Mouse (Mus musculus) C2C12 (cell line): ENCODE results near the gene Nemp1.

Experiments
- CTCF ChIP-seq: IDR thresholded peaks from one replicate; pipeline ENCODE4 v1.5.1; 2011; ENCODE audit not compliant: control insufficient read depth, insufficient read depth, insufficient read length
- MAX ChIP-seq: IDR thresholded peaks from one replicate; pipeline ENCODE4 v1.6.1; 2011; ENCODE audit warnings: mild to moderate bottlenecking, control low read depth
- USF1 ChIP-seq: IDR thresholded peaks from one replicate; pipeline ENCODE4 v1.6.1; 2011; ENCODE audit warnings: low read depth, mild to moderate bottlenecking, control low read depth, moderate library complexity

- peak; percentile 59 for TF ChIP-seq MAX
- no peak for TF ChIP-seq CTCF
- no peak for TF ChIP-seq USF1
These were observed 49.4 kb upstream of the Nemp1 start for GRCm38 (mm10) chr10:127617294-127617693.
